9 mouse cellular contexts compared by ENCODE assay signal in genomic region chrX:61046700-61047099, GRCm38 (mm10).
DNase-seq lines count a peak whose midpoint lies in the region; ATAC-seq lines count a peak whose summit lies in the region.
"Had no signal": no experiment of that assay in that cellular context is flagged by ENCODE, and none has a peak within 500 bp of the region (broad histone marks: within the 10 kb centered on the region; RNA-seq: fewer than 3 reads in every experiment).

No protein-coding gene starts in this region.

- no peaks in the 10 kb centered on the region for H3K36me3 ChIP-seq in heart, embryonic 10.5 days
- no peaks in the 10 kb centered on the region for H3K36me3 ChIP-seq in embryonic facial prominence, embryonic 10.5 days (replicated peaks)
- no peaks in the 10 kb centered on the region for H3K36me3 ChIP-seq in neural tube, embryonic 15.5 days

- no peaks in the 10 kb centered on the region for H3K4me1 ChIP-seq in heart, embryonic 10.5 days
- no peaks in the 10 kb centered on the region for H3K4me1 ChIP-seq in embryonic facial prominence, embryonic 10.5 days
- no peaks in the 10 kb centered on the region for H3K4me1 ChIP-seq in neural tube, embryonic 15.5 days

- no peaks in the 10 kb centered on the region for H3K27me3 ChIP-seq in heart, embryonic 10.5 days (ENCODE audit: insufficient read depth, poor library complexity, severe bottlenecking)
- no peaks in the 10 kb centered on the region for H3K27me3 ChIP-seq in embryonic facial prominence, embryonic 10.5 days (replicated peaks; ENCODE audit: low read depth, poor library complexity, severe bottlenecking)
- H3K27me3 ChIP-seq in neural tube, embryonic 15.5 days (replicated peaks) = no peaks in the 10 kb centered on the region

- peak; percentile 7 to 8 for DNase-seq in heart, postnatal 10 days
- no peak for DNase-seq in heart, embryonic 10.5 days (ENCODE audit: low spot score)
- DNase-seq in ovary, postnatal 14 days (ENCODE audit: low spot score) = peak; percentile 0
- no peak for DNase-seq in ovary, postnatal 10 days (ENCODE audit: low spot score)
- peak; percentile 8 for DNase-seq in embryonic facial prominence, embryonic 10.5 days (ENCODE audit: low spot score)
- peak; percentile 5 for DNase-seq in right cerebral cortex, postnatal 4 days
- DNase-seq in MN1 (ENCODE audit: low spot score) = no peak

- no peak overlapping the region for H3K9ac ChIP-seq in neural tube, embryonic 15.5 days (replicated peaks)

- H3K4me3 ChIP-seq in heart, embryonic 10.5 days = no peak overlapping the region
- H3K4me3 ChIP-seq in embryonic facial prominence, embryonic 10.5 days = no peak overlapping the region
- no peak overlapping the region for H3K4me3 ChIP-seq in neural tube, embryonic 15.5 days (replicated peaks)

- 12% methylated on average over 6 of the region's 6 CpGs for WGBS in heart, embryonic 10.5 days
- 15% methylated on average over 6 of the region's 6 CpGs for WGBS in embryonic facial prominence, embryonic 10.5 days
- WGBS in neural tube, embryonic 15.5 days = 14% methylated on average over 6 of the region's 6 CpGs

- no peaks in the 10 kb centered on the region for H3K9me3 ChIP-seq in heart, embryonic 10.5 days
- no peaks in the 10 kb centered on the region for H3K9me3 ChIP-seq in embryonic facial prominence, embryonic 10.5 days
- no peaks in the 10 kb centered on the region for H3K9me3 ChIP-seq in neural tube, embryonic 15.5 days (replicated peaks)

- no peak for ATAC-seq in neural tube, embryonic 15.5 days (ENCODE audit: low FRiP score)

- H3K27ac ChIP-seq in heart, embryonic 10.5 days = no peak overlapping the region
- no peak overlapping the region for H3K27ac ChIP-seq in embryonic facial prominence, embryonic 10.5 days (replicated peaks)
- H3K27ac ChIP-seq in neural tube, embryonic 15.5 days (replicated peaks) = no peak overlapping the region
- H3K27ac ChIP-seq: macrophage had no signal

- intact Hi-C loops in heart, postnatal 10 days (cut with DNase I) = loop anchor here (5.0 to 10.0 kb wide), 2 partner anchors 442 to 544 kb away; no protein-coding TSS in a partner anchor

- no peak overlapping the region for H3K4me2 ChIP-seq in neural tube, embryonic 15.5 days

Comparison
In these comparisons a context has a peak if more than half of its experiments do, and no peak if none do; other contexts are left out.
1. DNase-seq: peak in heart, postnatal 10 days (2 of 2), ovary, postnatal 14 days (single experiment), embryonic facial prominence, embryonic 10.5 days (single experiment) and right cerebral cortex, postnatal 4 days (single experiment); none in heart, embryonic 10.5 days (single experiment), ovary, postnatal 10 days (single experiment) and MN1 (single experiment).